Mouse (Mus musculus): Measurements from ENCODE around the gene Tmem108. TPM values are rescaled to one million over a fixed set of nuclear protein-coding genes. Genes with fewer than 3 reads are reported as not detected.
A peak's percentile ranks its signal among the peaks of the same experiment; 100 is the strongest.

Gene Tmem108
- polyA plus RNA-seq, 1 experiment from 2014 or later, result 4.6 TPM

DNA sequence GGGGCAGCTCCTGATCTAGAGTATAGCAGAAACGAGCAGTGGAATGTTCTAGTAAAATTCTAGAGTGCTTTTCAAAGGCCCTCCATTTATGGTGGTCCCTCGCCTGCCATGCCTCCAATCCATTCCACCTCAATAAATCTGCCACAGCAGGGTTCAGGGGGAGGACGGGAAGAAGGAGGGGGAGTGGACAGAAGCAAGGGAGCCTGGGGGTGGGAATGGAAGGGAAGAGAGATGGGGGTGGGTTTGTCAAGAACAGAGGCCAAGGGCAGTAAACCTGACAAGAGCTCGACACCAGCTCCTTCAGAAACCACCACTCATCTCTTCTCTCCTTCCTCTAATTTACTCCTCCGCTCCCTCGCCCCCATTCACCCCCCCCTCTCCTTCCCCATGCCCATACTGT lies 238.6 kb downstream of the Tmem108 start:
- H3K4me2 ChIP-seq, result no peak overlapping the region
- WGBS (ENCODE audit: insufficient replicate concordance), result 48% methylated on average over 6 of the region's 6 CpGs
- no peak overlapping the region for H3K27ac ChIP-seq
- H3K27me3 ChIP-seq (replicated peaks), result no peaks in the 10 kb centered on the region
- H3K4me3 ChIP-seq, result no peak overlapping the region
- no peaks in the 10 kb centered on the region for H3K36me3 ChIP-seq
- H3K9me3 ChIP-seq (replicated peaks), result no peaks in the 10 kb centered on the region
- H3K4me1 ChIP-seq, result 0 out of 2 replicates have a peak, but pooled peaks cover 6% of the 10 kb centered on the region
- no peak for ATAC-seq
- H3K9ac ChIP-seq, result no peak overlapping the region

DNA sequence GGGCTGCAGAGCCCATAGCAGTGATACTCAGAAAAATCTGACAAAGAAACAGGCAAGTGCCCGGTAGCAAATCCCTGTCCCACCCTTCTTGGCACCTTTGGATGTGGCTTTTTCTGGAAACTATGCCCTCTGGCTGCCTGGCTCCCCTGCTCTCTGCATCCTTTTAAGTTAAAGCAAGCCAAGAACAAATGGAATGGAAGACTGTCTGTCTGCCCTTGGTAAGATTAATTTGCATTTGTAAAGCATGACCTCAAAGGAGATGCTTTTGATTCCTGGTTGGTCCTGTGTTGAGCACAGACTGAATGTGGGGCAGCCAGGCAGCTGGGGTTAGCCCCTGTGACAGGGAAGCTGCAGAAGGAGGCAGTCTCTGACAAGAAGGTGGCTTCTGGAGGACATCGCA lies 247.8 kb downstream of the Tmem108 start:
- no peaks in the 10 kb centered on the region for H3K27me3 ChIP-seq (replicated peaks)
- H3K4me1 ChIP-seq, result no peaks in the 10 kb centered on the region
- H3K9me3 ChIP-seq (replicated peaks), result no peaks in the 10 kb centered on the region
- WGBS (ENCODE audit: insufficient replicate concordance), result 62% methylated on average over 2 of the region's 2 CpGs
- no peak overlapping the region for H3K9ac ChIP-seq
- ATAC-seq, result no peak
- no peak overlapping the region for H3K4me3 ChIP-seq
- no peak overlapping the region for H3K27ac ChIP-seq
- no peaks in the 10 kb centered on the region for H3K36me3 ChIP-seq
- no peak overlapping the region for H3K4me2 ChIP-seq

DNA sequence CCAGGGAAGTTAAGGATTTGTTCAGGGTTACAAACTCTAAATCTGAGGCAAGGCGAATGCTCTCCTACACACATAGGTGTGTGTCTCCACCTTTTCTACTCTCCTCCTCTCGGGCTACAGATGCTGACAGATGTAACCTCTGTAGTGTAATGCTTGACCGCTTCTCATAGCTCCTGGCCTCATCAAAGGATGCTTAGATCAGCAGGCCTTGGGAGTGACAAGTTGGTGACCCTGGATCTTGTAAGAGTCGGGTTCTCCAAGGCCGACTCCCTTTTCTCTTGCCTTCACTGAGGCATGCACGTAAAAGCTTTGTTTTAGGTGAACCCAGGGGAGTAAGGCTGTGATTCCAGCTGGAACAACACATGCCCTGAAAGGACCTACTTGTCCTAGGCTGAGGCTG lies 249.4 kb downstream of the Tmem108 start:
- no peak overlapping the region for H3K9ac ChIP-seq
- no peak for ATAC-seq
- 65% methylated on average over 6 of the region's 6 CpGs for WGBS (ENCODE audit: insufficient replicate concordance)

DNA sequence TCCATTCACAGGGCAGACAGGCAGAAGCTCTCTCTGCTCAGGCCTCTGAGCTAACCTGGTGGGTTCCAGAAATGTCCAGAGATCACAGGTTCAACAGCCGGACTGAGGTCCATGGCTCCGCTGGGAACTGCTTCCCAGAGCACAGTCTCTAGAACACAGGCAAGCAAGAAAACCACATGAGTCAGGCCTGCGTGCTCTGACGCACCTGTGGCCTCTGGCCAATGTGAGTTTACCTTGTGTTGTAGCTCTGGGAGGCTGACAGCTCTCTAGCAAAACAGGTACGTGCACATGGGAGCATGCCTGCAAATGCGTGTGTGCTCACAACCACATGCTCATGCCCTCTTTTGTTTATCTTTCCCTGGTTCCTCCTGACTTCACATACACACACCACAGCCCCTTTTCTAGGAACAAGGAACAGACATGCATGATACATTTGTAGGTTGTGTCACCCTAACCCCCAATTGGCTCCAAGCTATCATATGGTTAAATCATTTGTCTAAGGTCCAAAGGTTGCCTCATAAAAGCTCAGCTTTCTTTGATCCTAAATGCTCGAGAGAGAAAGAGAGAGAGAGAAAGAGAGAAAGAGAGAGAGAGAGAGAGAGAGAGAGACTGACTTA lies 254.6 kb downstream of the Tmem108 start:
- 65% methylated on average over 7 of the region's 7 CpGs for WGBS (ENCODE audit: insufficient replicate concordance)
- Histone ChIP-seq H3K4me3 (no peak overlapping the region), H3K36me3 (no peaks in the 10 kb centered on the region), H3K9me3 (replicated peaks) (no peaks in the 10 kb centered on the region), H3K27ac (no peak overlapping the region), H3K9ac (no peak overlapping the region), H3K27me3 (replicated peaks) (no peaks in the 10 kb centered on the region), H3K4me2 (no peak overlapping the region), H3K4me1 (peaks cover 12% of the 10 kb centered on the region; the same call in 1 of the 2 replicates)
- no peak for ATAC-seq

More for the DNA sequence above, 249.4 kb downstream of the Tmem108 start:
- H3K4me1 ChIP-seq, result no peaks in the 10 kb centered on the region
- H3K4me2 ChIP-seq, result no peak overlapping the region
- no peaks in the 10 kb centered on the region for H3K27me3 ChIP-seq (replicated peaks)
- no peak overlapping the region for H3K27ac ChIP-seq
- H3K4me3 ChIP-seq, result no peak overlapping the region
- H3K36me3 ChIP-seq, result no peaks in the 10 kb centered on the region
- no peaks in the 10 kb centered on the region for H3K9me3 ChIP-seq (replicated peaks)

DNA sequence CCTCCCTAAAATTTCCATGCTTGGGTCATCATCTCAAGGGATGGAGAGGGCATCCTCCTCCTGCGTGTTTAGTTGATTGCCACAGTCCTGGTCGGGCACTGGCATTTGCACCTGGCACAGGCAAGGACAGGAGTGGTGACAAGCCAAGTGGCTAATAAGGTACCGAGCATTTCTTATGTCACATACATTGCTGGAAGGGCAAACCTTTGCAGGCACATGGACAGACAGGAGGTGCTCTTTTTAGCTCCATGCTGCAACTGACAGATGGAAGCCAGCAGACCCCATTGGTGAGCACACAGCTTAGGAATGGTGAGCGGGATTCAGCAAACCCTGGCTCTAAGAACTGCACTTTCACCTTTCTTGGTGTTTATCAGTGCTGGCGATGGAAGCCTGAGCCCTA lies 256.6 kb downstream of the Tmem108 start:
- Histone ChIP-seq H3K4me2 (no peak overlapping the region), H3K4me3 (no peak overlapping the region), H3K27ac (no peak overlapping the region), H3K4me1 (peaks cover 18% of the 10 kb centered on the region), H3K27me3 (replicated peaks) (no peaks in the 10 kb centered on the region), H3K9me3 (replicated peaks) (no peaks in the 10 kb centered on the region), H3K9ac (no peak overlapping the region), H3K36me3 (no peaks in the 10 kb centered on the region)
- WGBS (ENCODE audit: insufficient replicate concordance), result 68% methylated on average over 5 of the region's 5 CpGs
- ATAC-seq, result no peak

DNA sequence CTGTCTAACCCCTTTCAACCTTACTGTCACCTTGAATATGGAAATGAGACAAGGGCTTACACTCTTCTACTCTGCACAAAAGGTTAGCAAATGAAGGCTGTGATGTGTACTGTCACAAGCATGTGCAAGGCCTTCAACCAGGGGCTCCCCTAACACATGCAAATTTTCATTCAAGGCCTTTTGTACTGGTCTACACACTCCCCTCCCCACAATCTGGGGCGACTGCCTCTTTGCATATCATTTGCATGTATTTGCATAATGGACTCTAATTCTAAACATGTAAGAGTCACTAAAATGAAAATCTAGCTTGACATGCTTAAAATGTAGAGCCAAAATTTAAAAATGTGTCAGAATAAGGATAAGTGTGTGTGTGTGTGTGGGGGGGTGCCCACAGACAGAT lies 257.0 kb downstream of the Tmem108 start:
- no peak overlapping the region for H3K9ac ChIP-seq
- no peak overlapping the region for H3K27ac ChIP-seq
- 74% methylated on average over 1 of the region's 1 CpGs for WGBS (ENCODE audit: insufficient replicate concordance)
- H3K4me3 ChIP-seq, result no peak overlapping the region
- ATAC-seq, result no peak
- H3K36me3 ChIP-seq, result no peaks in the 10 kb centered on the region
- H3K9me3 ChIP-seq (replicated peaks), result no peaks in the 10 kb centered on the region
- H3K4me2 ChIP-seq, result no peak overlapping the region
- H3K27me3 ChIP-seq (replicated peaks), result no peaks in the 10 kb centered on the region
- H3K4me1 ChIP-seq, result peaks cover 18% of the 10 kb centered on the region

DNA sequence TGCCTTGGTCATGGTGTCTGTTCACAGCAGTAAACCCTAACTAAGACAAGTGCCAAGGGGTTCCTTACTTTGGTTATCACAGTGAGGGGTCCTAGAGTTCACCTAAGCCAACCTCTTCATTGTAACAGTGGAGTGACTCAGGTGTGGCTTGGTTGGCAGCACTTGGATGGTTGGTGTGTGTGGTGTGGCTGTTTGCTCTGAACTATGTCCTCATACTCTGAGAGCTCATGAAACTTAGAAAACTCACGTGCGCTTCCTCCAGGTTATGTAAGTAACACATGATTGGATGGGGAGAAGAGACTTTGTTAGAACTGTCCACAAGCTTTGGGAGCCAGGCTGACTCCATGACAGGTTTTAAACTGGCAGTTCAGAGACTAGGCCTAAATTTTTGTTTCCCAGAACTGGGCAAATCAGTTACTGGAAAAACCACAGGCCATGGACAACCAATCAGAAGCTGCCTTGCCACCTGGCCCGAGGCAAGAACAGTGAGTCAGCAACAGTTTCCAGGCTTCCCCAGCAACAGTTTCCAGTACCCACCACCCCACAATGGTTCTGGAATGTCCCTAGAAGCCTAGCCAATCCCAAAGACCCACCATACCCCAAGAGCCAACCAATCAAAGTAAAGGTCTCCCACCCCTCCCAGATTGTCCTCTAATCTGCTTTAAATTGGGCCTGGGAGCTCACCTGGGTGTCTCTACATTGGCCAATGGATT lies 257.9 kb downstream of the Tmem108 start:
- Histone ChIP-seq H3K4me2 (no peak overlapping the region), H3K4me1 (peaks cover 18% of the 10 kb centered on the region), H3K9me3 (replicated peaks) (no peaks in the 10 kb centered on the region), H3K4me3 (no peak overlapping the region), H3K9ac (no peak overlapping the region), H3K36me3 (no peaks in the 10 kb centered on the region), H3K27me3 (replicated peaks) (no peaks in the 10 kb centered on the region), H3K27ac (no peak overlapping the region)
- ATAC-seq, result no peak
- 54% methylated on average over 3 of the region's 3 CpGs for WGBS (ENCODE audit: insufficient replicate concordance)

DNA sequence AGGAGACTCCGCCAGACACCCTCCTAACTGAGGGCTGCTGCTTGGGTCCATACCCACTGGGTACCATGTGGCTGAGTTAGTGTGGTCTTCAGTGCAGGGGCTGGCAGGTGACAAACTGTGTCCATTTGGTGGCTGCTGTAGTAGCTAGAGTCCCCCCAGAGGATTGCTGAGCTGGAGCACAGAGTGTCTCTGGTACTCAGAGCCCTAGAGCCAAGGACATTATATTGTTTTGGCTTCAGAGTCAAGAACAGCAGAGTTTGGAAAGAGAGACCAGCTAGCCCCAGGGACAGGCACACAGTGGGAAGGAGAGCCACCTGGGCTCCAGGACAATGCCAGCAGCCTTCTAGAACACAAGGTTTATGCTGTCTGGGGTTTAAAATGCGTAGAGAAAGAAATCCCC lies 259.0 kb downstream of the Tmem108 start:
- no peak for ATAC-seq
- 74% methylated on average over 2 of the region's 2 CpGs for WGBS (ENCODE audit: insufficient replicate concordance)
- Histone ChIP-seq H3K27me3 (replicated peaks) (no peaks in the 10 kb centered on the region), H3K9ac (no peak overlapping the region), H3K9me3 (replicated peaks) (no peaks in the 10 kb centered on the region), H3K4me2 (no peak overlapping the region), H3K4me3 (no peak overlapping the region), H3K27ac (no peak overlapping the region), H3K36me3 (no peaks in the 10 kb centered on the region), H3K4me1 (peaks cover 18% of the 10 kb centered on the region)

DNA sequence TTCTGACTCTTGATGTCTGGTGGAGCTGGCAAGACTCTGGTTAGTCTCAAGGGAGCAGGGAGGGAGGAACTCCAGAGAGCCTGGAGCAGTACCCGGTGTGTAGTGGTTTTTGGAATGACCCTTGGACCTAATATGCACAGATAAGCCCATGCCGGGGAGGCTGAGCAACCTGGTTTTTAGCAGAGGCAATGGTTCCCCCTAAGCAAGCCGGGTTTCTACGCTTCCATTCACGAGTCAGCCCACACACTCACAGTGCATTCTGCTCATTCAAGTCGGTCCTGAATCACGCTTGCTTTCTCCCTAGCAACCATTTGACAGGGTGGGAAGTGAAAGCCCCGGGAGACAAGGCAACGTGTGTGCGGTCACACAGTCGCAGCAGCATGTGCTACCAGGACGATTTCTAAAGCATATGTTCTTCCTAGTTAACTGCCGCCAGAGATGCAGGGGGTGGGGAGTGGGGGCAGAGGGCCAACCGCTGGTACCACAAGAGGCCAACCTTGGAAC lies 259.7 kb downstream of the Tmem108 start:
- Histone ChIP-seq H3K36me3 (no peaks in the 10 kb centered on the region), H3K9ac (no peak overlapping the region), H3K4me3 (no peak overlapping the region), H3K27ac (no peak overlapping the region), H3K4me2 (no peak overlapping the region), H3K9me3 (replicated peaks) (no peaks in the 10 kb centered on the region), H3K27me3 (replicated peaks) (no peaks in the 10 kb centered on the region), H3K4me1 (peaks cover 16% of the 10 kb centered on the region)
- WGBS (ENCODE audit: insufficient replicate concordance), result 38% methylated on average over 14 of the region's 14 CpGs
- no peak for ATAC-seq

DNA sequence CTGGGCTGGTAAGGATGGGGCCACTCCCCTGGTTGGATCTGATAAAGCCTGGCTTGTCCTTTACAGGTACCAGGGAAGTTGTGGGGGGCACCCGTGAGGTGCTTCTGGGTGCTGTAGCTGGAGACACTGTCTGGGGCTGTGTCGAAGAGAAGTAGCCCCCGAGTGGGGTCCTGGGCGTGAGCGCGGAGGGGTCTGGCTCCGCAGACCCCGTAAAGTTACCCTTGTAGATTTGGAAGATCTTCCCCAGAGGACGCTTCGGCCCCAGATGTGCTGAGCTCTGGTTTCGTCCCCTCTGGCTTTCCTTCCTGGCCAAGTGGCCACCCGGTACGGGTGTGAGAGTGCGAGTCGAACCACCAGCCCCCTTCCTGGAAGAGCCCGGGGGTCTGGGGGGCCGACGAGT lies 262.3 kb downstream of the Tmem108 start:
- H3K9ac ChIP-seq, result no peak overlapping the region
- ATAC-seq, result 0 out of 2 replicates have a peak, but pooled peaks have one; percentile 11
- peaks cover 15% of the 10 kb centered on the region for H3K4me1 ChIP-seq
- no peaks in the 10 kb centered on the region for H3K27me3 ChIP-seq (replicated peaks)
- no peak overlapping the region for H3K4me3 ChIP-seq
- H3K36me3 ChIP-seq, result no peaks in the 10 kb centered on the region
- H3K9me3 ChIP-seq (replicated peaks), result no peaks in the 10 kb centered on the region
- no peak overlapping the region for H3K27ac ChIP-seq
- H3K4me2 ChIP-seq, result no peak overlapping the region
- WGBS (ENCODE audit: insufficient replicate concordance), result 81% methylated on average over 18 of the region's 18 CpGs

DNA sequence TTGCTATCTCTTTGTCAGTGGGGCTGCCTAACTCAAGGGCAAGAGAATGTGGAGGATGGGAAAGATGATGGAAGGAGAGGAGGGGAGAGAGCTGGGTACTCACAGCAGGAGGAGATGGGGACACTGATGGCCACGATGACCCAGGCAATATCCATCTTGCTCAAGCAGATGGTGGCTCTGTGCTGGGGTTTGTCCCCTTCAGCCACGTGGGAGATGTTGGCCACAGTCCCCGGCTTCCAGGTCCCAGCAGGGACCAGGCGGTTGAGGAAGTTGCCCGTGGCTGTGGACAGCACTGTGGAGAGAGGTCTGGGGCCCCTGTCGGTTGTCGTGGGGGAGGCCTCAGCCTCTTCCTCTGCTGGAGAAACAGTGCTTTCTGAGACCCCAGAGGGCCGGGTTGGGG lies 262.9 kb downstream of the Tmem108 start:
- H3K4me1 ChIP-seq, result peaks cover 12% of the 10 kb centered on the region

DNA sequence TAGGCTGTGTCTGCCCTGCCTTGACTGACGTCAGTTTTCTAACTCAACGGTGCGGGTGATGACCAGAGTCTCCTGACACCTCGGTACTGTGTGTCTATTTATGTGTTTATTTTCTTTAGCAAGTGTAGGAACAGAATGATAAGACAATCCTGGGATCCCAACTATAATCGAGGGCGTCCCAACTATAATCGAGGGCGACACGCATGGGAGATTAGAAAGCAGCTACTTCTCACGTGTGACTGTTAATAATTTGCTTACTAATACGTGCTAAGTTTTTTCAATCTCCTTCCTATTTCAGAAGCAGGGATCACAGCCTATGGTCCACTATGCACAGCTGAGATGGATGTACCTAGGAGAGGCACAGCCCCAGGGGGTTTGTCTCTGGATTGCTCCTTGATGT lies 266.2 kb downstream of the Tmem108 start:
- Histone ChIP-seq H3K27me3 (replicated peaks) (no peaks in the 10 kb centered on the region; the same call in 1 of the 2 replicates), H3K36me3 (no peaks in the 10 kb centered on the region), H3K4me1 (no peaks in the 10 kb centered on the region; the same call in 1 of the 2 replicates), H3K9ac (no peak overlapping the region), H3K9me3 (replicated peaks) (no peaks in the 10 kb centered on the region), H3K27ac (no peak overlapping the region), H3K4me3 (no peak overlapping the region), H3K4me2 (no peak overlapping the region)
- WGBS (ENCODE audit: insufficient replicate concordance), result 75% methylated on average over 11 of the region's 11 CpGs
- ATAC-seq, result no peak

More for the DNA sequence above, 262.9 kb downstream of the Tmem108 start:
- ATAC-seq, result no peak
- H3K4me2 ChIP-seq, result no peak overlapping the region
- 34% methylated on average over 8 of the region's 8 CpGs for WGBS (ENCODE audit: insufficient replicate concordance)
- no peaks in the 10 kb centered on the region for H3K36me3 ChIP-seq
- no peak overlapping the region for H3K4me3 ChIP-seq
- no peaks in the 10 kb centered on the region for H3K9me3 ChIP-seq (replicated peaks)
- H3K27me3 ChIP-seq (replicated peaks), result no peaks in the 10 kb centered on the region
- no peak overlapping the region for H3K9ac ChIP-seq
- no peak overlapping the region for H3K27ac ChIP-seq
